23 mouse cellular contexts compared by ENCODE assay signal in the genomic region with DNA sequence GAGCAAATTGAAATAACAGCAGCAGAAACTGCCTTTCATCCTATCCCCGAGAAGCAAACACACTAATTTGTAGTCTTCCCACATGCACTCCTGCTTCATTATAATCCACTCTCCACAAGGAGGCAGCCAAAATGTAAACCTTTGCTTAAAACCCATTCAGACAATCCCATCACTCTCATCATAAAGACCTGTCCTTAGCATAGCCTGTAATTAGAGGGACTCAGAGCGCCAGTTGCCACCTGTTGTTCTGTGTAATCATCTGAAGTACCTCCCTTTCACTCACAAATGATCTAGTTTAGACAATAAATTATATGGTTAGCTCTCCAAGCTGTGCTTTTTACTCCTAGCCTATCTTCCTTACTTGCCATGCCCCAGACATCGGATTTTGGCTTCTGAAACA.
A peak's percentile ranks its signal among the peaks of the same experiment; 100 is the strongest.
DNase-seq lines count a peak whose midpoint lies in the region; ATAC-seq lines count a peak whose summit lies in the region.
"Had no signal": no experiment of that assay in that cellular context is flagged by ENCODE, and none has a peak within 500 bp of the region (broad histone marks: within the 10 kb centered on the region; RNA-seq: fewer than 3 reads in every experiment).

No protein-coding gene starts in this region.

- intact Hi-C loops in left cerebral cortex, postnatal 25 days (cut with DNase I) = loop anchor here (10.0 kb wide), 1 partner anchor 551 kb away; no protein-coding TSS in a partner anchor
- intact Hi-C loops in heart, postnatal 36 days (cut with DNase I) = loop anchor here (10.0 kb wide), 1 partner anchor 171 kb away; no protein-coding TSS in a partner anchor

- no peaks in the 10 kb centered on the region for H3K9me3 ChIP-seq in embryonic facial prominence, embryonic 14.5 days (ENCODE audit: control insufficient read depth, low read length)
- H3K9me3 ChIP-seq in embryonic facial prominence, embryonic 10.5 days = no peaks in the 10 kb centered on the region
- no peaks in the 10 kb centered on the region for H3K9me3 ChIP-seq in forebrain, embryonic 14.5 days (replicated peaks; ENCODE audit: control insufficient read depth, low read length)
- H3K9me3 ChIP-seq: embryonic facial prominence, embryonic 13.5 days; heart, embryonic 10.5 days had no signal

- DNase-seq in embryonic facial prominence, embryonic 14.5 days (ENCODE audit: low spot score) = peak; percentile 32
- DNase-seq in embryonic facial prominence, embryonic 10.5 days (ENCODE audit: low spot score) = no peak
- DNase-seq in left cerebral cortex, adult 11 months (ENCODE audit: low spot score) = peak; percentile 6
- no peak for DNase-seq in left cerebral cortex, postnatal 25 days (ENCODE audit: low spot score in 2 of 2)
- peak; percentile 1 for DNase-seq in R1 (ENCODE audit: low read depth, low spot score)
- DNase-seq in forebrain, embryonic 14.5 days (ENCODE audit: low spot score) = peak; percentile 60
- DNase-seq in cerebellum, postnatal 14 days = no peak
- DNase-seq in heart, postnatal 36 days = no peak
- DNase-seq: adrenal gland, postnatal 14 days; B cell, adult 2 months; cerebellum, adult 2 months; cerebellum, postnatal 10 days; gastrocnemius, adult 2 months; gastrocnemius, postnatal 36 days; heart, adult 18-20 months; heart, postnatal 10 days; kidney, adult 2 months had no signal

- WGBS in embryonic facial prominence, embryonic 14.5 days = 61% methylated on average over 3 of the region's 3 CpGs
- WGBS in embryonic facial prominence, embryonic 10.5 days = 83% methylated on average over 3 of the region's 3 CpGs
- 20% methylated on average over 3 of the region's 3 CpGs for WGBS in forebrain, embryonic 14.5 days

- no peaks in the 10 kb centered on the region for H3K36me3 ChIP-seq in embryonic facial prominence, embryonic 14.5 days (ENCODE audit: control insufficient read depth, insufficient read depth, low read length)
- H3K36me3 ChIP-seq in embryonic facial prominence, embryonic 10.5 days (replicated peaks) = no peaks in the 10 kb centered on the region
- no peaks in the 10 kb centered on the region for H3K36me3 ChIP-seq in forebrain, embryonic 14.5 days (ENCODE audit: control insufficient read depth, insufficient read depth, low read length)
- H3K36me3 ChIP-seq: embryonic facial prominence, embryonic 13.5 days; G1E; heart, embryonic 10.5 days had no signal

- no peak overlapping the region for H3K9ac ChIP-seq in embryonic facial prominence, embryonic 14.5 days (ENCODE audit: low read depth, low read length)
- no peak overlapping the region for H3K9ac ChIP-seq in forebrain, embryonic 14.5 days (ENCODE audit: low read length)
- H3K9ac ChIP-seq: embryonic facial prominence, embryonic 13.5 days; hindbrain, embryonic 14.5 days had no signal

- ATAC-seq in embryonic facial prominence, embryonic 14.5 days (ENCODE audit: low read depth) = no peak; the same call in 1 of the 2 replicates
- peak; percentile 79 for ATAC-seq in forebrain, embryonic 14.5 days
- ATAC-seq: CD4-positive, CD25-positive, alpha-beta regulatory T cell, adult 4 months; intestine, embryonic 16.5 days had no signal

- H3K4me2 ChIP-seq in embryonic facial prominence, embryonic 14.5 days (ENCODE audit: low read depth, low read length) = no peak overlapping the region
- no peak overlapping the region for H3K4me2 ChIP-seq in forebrain, embryonic 14.5 days (ENCODE audit: low read length)
- H3K4me2 ChIP-seq: embryonic facial prominence, embryonic 13.5 days; hindbrain, embryonic 14.5 days had no signal

- no peak overlapping the region for H3K27ac ChIP-seq in embryonic facial prominence, embryonic 14.5 days (replicated peaks; ENCODE audit: low read depth, low read length)
- no peak overlapping the region for H3K27ac ChIP-seq in embryonic facial prominence, embryonic 10.5 days (replicated peaks)
- H3K27ac ChIP-seq in forebrain, embryonic 14.5 days (ENCODE audit: low read depth, low read length) = no peak overlapping the region
- H3K27ac ChIP-seq: embryonic facial prominence, embryonic 13.5 days; gastrocnemius, adult 2 months; heart, embryonic 10.5 days; hindbrain, embryonic 14.5 days had no signal

- H3K4me1 ChIP-seq in embryonic facial prominence, embryonic 14.5 days (ENCODE audit: control insufficient read depth, insufficient read depth, low read length) = no peaks in the 10 kb centered on the region
- no peaks in the 10 kb centered on the region for H3K4me1 ChIP-seq in embryonic facial prominence, embryonic 10.5 days
- H3K4me1 ChIP-seq in forebrain, embryonic 14.5 days (ENCODE audit: control insufficient read depth, insufficient read depth, low read length) = 0 out of 2 replicates have a peak, but pooled peaks cover 2% of the 10 kb centered on the region
- H3K4me1 ChIP-seq: embryonic facial prominence, embryonic 13.5 days; heart, embryonic 10.5 days had no signal

- no peaks in the 10 kb centered on the region for H3K27me3 ChIP-seq in embryonic facial prominence, embryonic 14.5 days (replicated peaks; ENCODE audit: control insufficient read depth, insufficient read depth, low read length)
- H3K27me3 ChIP-seq in embryonic facial prominence, embryonic 10.5 days (replicated peaks; ENCODE audit: low read depth, poor library complexity, severe bottlenecking) = no peaks in the 10 kb centered on the region
- H3K27me3 ChIP-seq in forebrain, embryonic 14.5 days (replicated peaks; ENCODE audit: control insufficient read depth, insufficient read depth, low read length) = no peaks in the 10 kb centered on the region
- H3K27me3 ChIP-seq: embryonic facial prominence, embryonic 13.5 days had no signal

- H3K4me3 ChIP-seq in embryonic facial prominence, embryonic 14.5 days (ENCODE audit: low read depth, low read length) = no peak overlapping the region
- no peak overlapping the region for H3K4me3 ChIP-seq in embryonic facial prominence, embryonic 10.5 days
- H3K4me3 ChIP-seq in forebrain, embryonic 14.5 days (ENCODE audit: low read depth, low read length) = no peak overlapping the region
- H3K4me3 ChIP-seq: embryonic facial prominence, embryonic 13.5 days; gastrocnemius, adult 2 months; heart, embryonic 10.5 days had no signal

Comparison
In these comparisons a context has a peak if more than half of its experiments do, and no peak if none do; other contexts are left out.
1. DNase-seq: peak in embryonic facial prominence, embryonic 14.5 days (single experiment), left cerebral cortex, adult 11 months (single experiment), R1 (single experiment) and forebrain, embryonic 14.5 days (single experiment); none in embryonic facial prominence, embryonic 10.5 days (single experiment), left cerebral cortex, postnatal 25 days (0 of 2), cerebellum, postnatal 14 days (0 of 2) and heart, postnatal 36 days (0 of 2).